Mouse (Mus musculus) T-cell, adult 2 months (primary cell): ENCODE data around the gene Gm42715.
"Not testable (repeated sequence)": the region's sequence is repeated elsewhere in the genome, so short reads cannot be mapped to it uniquely, and the experiment has no call there.

Source experiments
- DNase-seq: peaks from one replicate; pipeline ENCODE4 v3.0.0; 2022; ENCODE audit warnings: low spot score

Gene Gm42715

GRCm38 (mm10) chr7:127498407-127498806 lies 21.0 kb upstream of the Gm42715 start:
- peak; percentile 61 for DNase-seq

GRCm38 (mm10) chr7:127508291-127508690 lies 11.1 kb upstream of the Gm42715 start:
- no peak for DNase-seq

- not testable (repeated sequence) for DNase-seq
Measured at GRCm38 (mm10) chr7:127509830-127510229, 9.6 kb upstream of the Gm42715 start.

GRCm38 (mm10) chr7:127511241-127511640 lies 8.1 kb upstream of the Gm42715 start:
- DNase-seq, result no peak

- peak; percentile 98 for DNase-seq
Measured at GRCm38 (mm10) chr7:127511808-127512230, 7.6 kb upstream of the Gm42715 start, which contains the start of gene Srcap. Srcap (plus strand) TSS chr7:127511983.

- DNase-seq, result peak; percentile 94
Measured at GRCm38 (mm10) chr7:127512231-127513015, 7.0 kb upstream of the Gm42715 start.

GRCm38 (mm10) chr7:127513016-127513390 lies 6.4 kb upstream of the Gm42715 start:
- DNase-seq, result peak; percentile 46

- DNase-seq, result no peak
Measured at GRCm38 (mm10) chr7:127513781-127514180, 5.6 kb upstream of the Gm42715 start.

- DNase-seq, result no peak
Measured at GRCm38 (mm10) chr7:127515846-127516245, 3.5 kb upstream of the Gm42715 start.

- no peak for DNase-seq
Measured at GRCm38 (mm10) chr7:127516344-127516743, 3.0 kb upstream of the Gm42715 start.

- DNase-seq, result no peak
Measured at GRCm38 (mm10) chr7:127541671-127542070, 22.3 kb downstream of the Gm42715 start.

- DNase-seq, result no peak
Measured at GRCm38 (mm10) chr7:127549116-127549835, 29.9 kb downstream of the Gm42715 start.

GRCm38 (mm10) chr7:127551558-127551957 lies 32.2 kb downstream of the Gm42715 start:
- no peak for DNase-seq

GRCm38 (mm10) chr7:127560580-127560979 lies 41.2 kb downstream of the Gm42715 start:
- no peak for DNase-seq

- no peak for DNase-seq
Measured at GRCm38 (mm10) chr7:127561340-127561858, 42.0 kb downstream of the Gm42715 start, which contains the start of gene Tmem265. Tmem265 (plus strand) TSS chr7:127561390.

GRCm38 (mm10) chr7:127564381-127565150 lies 45.2 kb downstream of the Gm42715 start:
- DNase-seq, result no peak

GRCm38 (mm10) chr7:127572895-127573471 lies 53.6 kb downstream of the Gm42715 start, which contains the start of gene Phkg2:
Phkg2 (plus strand) TSS chr7:127573340.
- peak; percentile 95 for DNase-seq

- no peak for DNase-seq
Measured at GRCm38 (mm10) chr7:127573503-127574008, 54.2 kb downstream of the Gm42715 start.

GRCm38 (mm10) chr7:127574115-127574514 lies 54.7 kb downstream of the Gm42715 start:
- DNase-seq, result no peak

- no peak for DNase-seq
Measured at GRCm38 (mm10) chr7:127583260-127583659, 63.9 kb downstream of the Gm42715 start.

- no peak for DNase-seq
Measured at GRCm38 (mm10) chr7:127585031-127585430, 65.6 kb downstream of the Gm42715 start.
